In the genomic region with DNA sequence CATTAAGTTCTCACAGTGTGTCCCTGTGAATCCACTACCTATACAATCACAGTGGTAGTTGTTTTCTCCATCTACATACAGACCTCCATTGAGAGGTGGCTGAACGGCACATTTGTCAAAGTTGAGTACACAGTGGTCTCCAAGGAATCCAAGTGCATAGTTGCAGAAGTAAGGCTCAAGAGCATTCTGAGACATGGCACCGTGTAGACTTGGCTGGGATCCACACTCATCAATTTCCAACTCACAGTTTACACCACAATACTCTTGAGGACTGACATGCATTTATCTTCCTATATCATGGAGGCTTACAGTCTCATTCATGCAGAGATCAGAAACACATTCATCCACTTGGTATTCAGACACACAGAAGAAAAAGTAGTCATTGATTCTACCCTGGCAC, we compare ENCODE assay signal across 23 mouse cellular contexts.
DNase-seq lines count a peak whose midpoint lies in the region; ATAC-seq and TF ChIP-seq lines count a peak whose summit lies in the region.
"Had no signal": no experiment of that assay in that cellular context is flagged by ENCODE, and none has a peak within 500 bp of the region (broad histone marks: within the 10 kb centered on the region; RNA-seq: fewer than 3 reads in every experiment).

No protein-coding gene starts in this region.

- H3K4me1 ChIP-seq in hindbrain, embryonic 13.5 days (replicated peaks), result no peaks in the 10 kb centered on the region
- no peaks in the 10 kb centered on the region for H3K4me1 ChIP-seq in hindbrain, embryonic 14.5 days (replicated peaks; ENCODE audit: control insufficient read depth, insufficient read depth, low read length)
- H3K4me1 ChIP-seq in midbrain, postnatal 0 days (ENCODE audit: insufficient read depth, low read length), result no peaks in the 10 kb centered on the region
- H3K4me1 ChIP-seq in midbrain, embryonic 16.5 days (ENCODE audit: control insufficient read depth, insufficient read depth, low read length), result no peaks in the 10 kb centered on the region
- H3K4me1 ChIP-seq in neural tube, embryonic 13.5 days (replicated peaks), result no peaks in the 10 kb centered on the region
- no peaks in the 10 kb centered on the region for H3K4me1 ChIP-seq in neural tube, embryonic 15.5 days
- H3K4me1 ChIP-seq: embryonic facial prominence, embryonic 13.5 days; forebrain, embryonic 10.5 days; forebrain, embryonic 12.5 days had no signal

- H3K9me3 ChIP-seq in hindbrain, embryonic 13.5 days, result no peaks in the 10 kb centered on the region
- H3K9me3 ChIP-seq in hindbrain, embryonic 14.5 days (ENCODE audit: control insufficient read depth, low read length), result no peaks in the 10 kb centered on the region
- H3K9me3 ChIP-seq in midbrain, postnatal 0 days (ENCODE audit: low read length), result no peaks in the 10 kb centered on the region
- no peaks in the 10 kb centered on the region for H3K9me3 ChIP-seq in midbrain, embryonic 16.5 days (replicated peaks; ENCODE audit: control insufficient read depth, low read length, poor library complexity, severe bottlenecking)
- no peaks in the 10 kb centered on the region for H3K9me3 ChIP-seq in neural tube, embryonic 13.5 days
- H3K9me3 ChIP-seq in neural tube, embryonic 15.5 days (replicated peaks), result no peaks in the 10 kb centered on the region
- H3K9me3 ChIP-seq: embryonic facial prominence, embryonic 15.5 days; forebrain, embryonic 10.5 days; forebrain, embryonic 12.5 days had no signal

- H3K36me3 ChIP-seq in hindbrain, embryonic 13.5 days, result no peaks in the 10 kb centered on the region
- H3K36me3 ChIP-seq in hindbrain, embryonic 14.5 days (replicated peaks; ENCODE audit: control insufficient read depth, insufficient read depth), result no peaks in the 10 kb centered on the region
- H3K36me3 ChIP-seq in midbrain, postnatal 0 days (ENCODE audit: insufficient read depth, low read length), result no peaks in the 10 kb centered on the region
- no peaks in the 10 kb centered on the region for H3K36me3 ChIP-seq in midbrain, embryonic 16.5 days (ENCODE audit: control insufficient read depth, insufficient read depth, low read length)
- H3K36me3 ChIP-seq in neural tube, embryonic 13.5 days, result no peaks in the 10 kb centered on the region
- no peaks in the 10 kb centered on the region for H3K36me3 ChIP-seq in neural tube, embryonic 15.5 days
- H3K36me3 ChIP-seq: embryonic facial prominence, embryonic 13.5 days; embryonic facial prominence, embryonic 15.5 days; forebrain, embryonic 10.5 days; forebrain, embryonic 12.5 days had no signal

- no peak overlapping the region for H3K9ac ChIP-seq in hindbrain, embryonic 13.5 days
- no peak overlapping the region for H3K9ac ChIP-seq in hindbrain, embryonic 14.5 days
- no peak overlapping the region for H3K9ac ChIP-seq in midbrain, postnatal 0 days (replicated peaks; ENCODE audit: low read length, poor library complexity, severe bottlenecking)
- no peak overlapping the region for H3K9ac ChIP-seq in midbrain, embryonic 16.5 days (ENCODE audit: low read depth, low read length)
- no peak overlapping the region for H3K9ac ChIP-seq in neural tube, embryonic 13.5 days
- no peak overlapping the region for H3K9ac ChIP-seq in neural tube, embryonic 15.5 days (replicated peaks)
- H3K9ac ChIP-seq: embryonic facial prominence, embryonic 13.5 days; embryonic facial prominence, embryonic 15.5 days; forebrain, embryonic 12.5 days had no signal

- DNase-seq in hindbrain, embryonic 14.5 days (ENCODE audit: low spot score), result no peak
- peak; percentile 2 for DNase-seq in midbrain, postnatal 0 days (ENCODE audit: low spot score)
- no peak for DNase-seq in kidney, adult 9 months
- DNase-seq: adrenal gland, adult 2 months; adrenal gland, postnatal 10 days; adrenal gland, postnatal 25 days; cerebellum, adult 11 months; cerebellum, adult 18-20 months; cerebellum, adult 8-10 months; cerebellum, adult 9-11 months; cerebellum, postnatal 14 days; cerebellum, postnatal 36 days; embryo, embryonic 11 days had no signal

- 71% methylated on average over 2 of the region's 2 CpGs for WGBS in hindbrain, embryonic 13.5 days
- WGBS in hindbrain, embryonic 14.5 days, result 63% methylated on average over 2 of the region's 2 CpGs
- 77% methylated on average over 2 of the region's 2 CpGs for WGBS in midbrain, postnatal 0 days
- 81% methylated on average over 2 of the region's 2 CpGs for WGBS in midbrain, embryonic 16.5 days
- WGBS in neural tube, embryonic 13.5 days, result 67% methylated on average over 2 of the region's 2 CpGs
- WGBS in neural tube, embryonic 15.5 days, result 46% methylated on average over 2 of the region's 2 CpGs

- no peak overlapping the region for H3K27ac ChIP-seq in hindbrain, embryonic 13.5 days
- no peak overlapping the region for H3K27ac ChIP-seq in hindbrain, embryonic 14.5 days
- no peak overlapping the region for H3K27ac ChIP-seq in midbrain, postnatal 0 days (ENCODE audit: low read depth, low read length)
- no peak overlapping the region for H3K27ac ChIP-seq in midbrain, embryonic 16.5 days (ENCODE audit: low read length)
- no peak overlapping the region for H3K27ac ChIP-seq in neural tube, embryonic 13.5 days (replicated peaks)
- no peak overlapping the region for H3K27ac ChIP-seq in neural tube, embryonic 15.5 days (replicated peaks)
- H3K27ac ChIP-seq: embryonic facial prominence, embryonic 13.5 days; embryonic facial prominence, embryonic 15.5 days; forebrain, embryonic 10.5 days; forebrain, embryonic 12.5 days had no signal

- no peak overlapping the region for H3K4me2 ChIP-seq in hindbrain, embryonic 13.5 days
- no peak overlapping the region for H3K4me2 ChIP-seq in hindbrain, embryonic 14.5 days (replicated peaks)
- no peak overlapping the region for H3K4me2 ChIP-seq in midbrain, postnatal 0 days (ENCODE audit: low read depth, low read length, poor library complexity, severe bottlenecking)
- no peak overlapping the region for H3K4me2 ChIP-seq in midbrain, embryonic 16.5 days (ENCODE audit: low read length)
- no peak overlapping the region for H3K4me2 ChIP-seq in neural tube, embryonic 13.5 days
- no peak overlapping the region for H3K4me2 ChIP-seq in neural tube, embryonic 15.5 days
- H3K4me2 ChIP-seq: embryonic facial prominence, embryonic 13.5 days; embryonic facial prominence, embryonic 15.5 days; forebrain, embryonic 12.5 days had no signal

- H3K27me3 ChIP-seq in hindbrain, embryonic 13.5 days, result no peaks in the 10 kb centered on the region
- H3K27me3 ChIP-seq in hindbrain, embryonic 14.5 days (ENCODE audit: control insufficient read depth, insufficient read depth, low read length), result no peaks in the 10 kb centered on the region
- H3K27me3 ChIP-seq in midbrain, postnatal 0 days (ENCODE audit: insufficient read depth, low read length), result no peaks in the 10 kb centered on the region
- no peaks in the 10 kb centered on the region for H3K27me3 ChIP-seq in midbrain, embryonic 16.5 days (ENCODE audit: control insufficient read depth, insufficient read depth, low read depth, low read length)
- no peaks in the 10 kb centered on the region for H3K27me3 ChIP-seq in neural tube, embryonic 13.5 days
- no peaks in the 10 kb centered on the region for H3K27me3 ChIP-seq in neural tube, embryonic 15.5 days (replicated peaks)
- H3K27me3 ChIP-seq: embryonic facial prominence, embryonic 13.5 days; embryonic facial prominence, embryonic 15.5 days; forebrain, embryonic 12.5 days had no signal

- 0 out of 2 replicates have a peak, but pooled peaks have one; percentile 59 for ATAC-seq in hindbrain, embryonic 13.5 days (ENCODE audit: low FRiP score)
- no peak for ATAC-seq in hindbrain, embryonic 14.5 days (ENCODE audit: low FRiP score)
- no peak; the same call in 1 of the 2 replicates for ATAC-seq in midbrain, postnatal 0 days (ENCODE audit: low FRiP score)
- ATAC-seq in midbrain, embryonic 16.5 days, result no peak
- ATAC-seq in neural tube, embryonic 13.5 days (ENCODE audit: low read depth), result peak; percentile 65; the same call in 1 of the 2 replicates
- ATAC-seq in neural tube, embryonic 15.5 days (ENCODE audit: low FRiP score), result no peak
- ATAC-seq: forebrain, embryonic 14.5 days had no signal

- TF ChIP-seq CTCF in midbrain, postnatal 0 days (IDR thresholded peaks at IDR 0.05), result no peak

- H3K4me3 ChIP-seq in hindbrain, embryonic 13.5 days, result no peak overlapping the region
- H3K4me3 ChIP-seq in hindbrain, embryonic 14.5 days (replicated peaks; ENCODE audit: low read length), result no peak overlapping the region
- H3K4me3 ChIP-seq in midbrain, postnatal 0 days (ENCODE audit: low read depth, low read length), result no peak overlapping the region
- H3K4me3 ChIP-seq in midbrain, embryonic 16.5 days (ENCODE audit: low read depth, low read length), result no peak overlapping the region
- H3K4me3 ChIP-seq in neural tube, embryonic 13.5 days, result no peak overlapping the region
- H3K4me3 ChIP-seq in neural tube, embryonic 15.5 days (replicated peaks), result no peak overlapping the region
- H3K4me3 ChIP-seq: embryonic facial prominence, embryonic 13.5 days; embryonic facial prominence, embryonic 15.5 days; erythroblast, embryonic 14.5 days; forebrain, embryonic 10.5 days; forebrain, embryonic 12.5 days had no signal

Comparison
In these comparisons a context has a peak if more than half of its experiments do, and no peak if none do; other contexts are left out.
1. ATAC-seq: peak in hindbrain, embryonic 13.5 days (single experiment) and neural tube, embryonic 13.5 days (single experiment); none in hindbrain, embryonic 14.5 days (single experiment), midbrain, postnatal 0 days (single experiment), midbrain, embryonic 16.5 days (single experiment) and neural tube, embryonic 15.5 days (single experiment).